Comparison of ENCODE assay signal across 15 mouse cellular contexts in the genomic region with DNA sequence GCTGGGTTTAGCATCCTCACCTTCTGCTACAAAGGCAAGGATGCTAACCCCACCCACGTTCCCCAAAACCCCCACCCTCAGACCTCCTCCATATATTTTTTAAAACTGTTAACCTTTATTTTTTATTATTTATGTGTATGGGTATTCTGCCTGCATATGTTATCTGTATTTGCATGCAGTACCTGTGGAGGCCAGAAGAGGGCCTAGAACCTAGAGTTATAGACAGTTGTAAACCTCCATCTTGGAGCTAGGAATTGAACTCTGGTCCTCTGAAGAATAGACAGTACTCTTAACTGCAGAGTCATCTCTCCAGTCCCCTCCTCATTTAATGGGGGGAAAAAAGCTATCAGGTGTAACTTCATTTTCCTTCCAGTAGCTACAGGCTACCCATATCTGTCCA. TPM values are rescaled to one million over a fixed set of nuclear protein-coding genes. Genes with fewer than 3 reads are reported as not detected.
DNase-seq lines count a peak whose midpoint lies in the region; ATAC-seq and TF ChIP-seq lines count a peak whose summit lies in the region.
"Had no signal": no experiment of that assay in that cellular context is flagged by ENCODE, and none has a peak within 500 bp of the region (broad histone marks: within the 10 kb centered on the region; RNA-seq: fewer than 3 reads in every experiment).

No protein-coding gene starts in this region.

- no peak for ATAC-seq in hindbrain, postnatal 0 days
- ATAC-seq in hindbrain, embryonic 12.5 days (ENCODE audit: low FRiP score): no peak
- no peak for ATAC-seq in liver, postnatal 0 days
- ATAC-seq: forebrain, embryonic 13.5 days had no signal

- no peak overlapping the region for H3K27ac ChIP-seq in hindbrain, postnatal 0 days
- H3K27ac ChIP-seq in hindbrain, embryonic 12.5 days: no peak overlapping the region
- no peak overlapping the region for H3K27ac ChIP-seq in ES-E14 (ENCODE audit: insufficient read depth, low read depth, low read length, poor library complexity, severe bottlenecking)
- H3K27ac ChIP-seq in liver, postnatal 0 days (ENCODE audit: low read depth): no peak overlapping the region
- H3K27ac ChIP-seq: embryonic facial prominence, embryonic 10.5 days; forebrain, embryonic 13.5 days; hindbrain, embryonic 13.5 days; liver, embryonic 15.5 days; midbrain, embryonic 12.5 days had no signal

- H3K27me3 ChIP-seq in hindbrain, postnatal 0 days (ENCODE audit: insufficient read depth, low read length): no peaks in the 10 kb centered on the region
- no peaks in the 10 kb centered on the region for H3K27me3 ChIP-seq in hindbrain, embryonic 12.5 days
- H3K27me3 ChIP-seq in liver, postnatal 0 days (ENCODE audit: insufficient read depth, low read length): no peaks in the 10 kb centered on the region
- H3K27me3 ChIP-seq: forebrain, embryonic 13.5 days; hindbrain, embryonic 13.5 days; liver, embryonic 15.5 days; midbrain, embryonic 12.5 days had no signal

- peak; percentile 60 for TF ChIP-seq CTCF in hindbrain, postnatal 0 days (IDR thresholded peaks at IDR 0.05; ENCODE audit: low read depth)
- TF ChIP-seq CTCF in liver, postnatal 0 days (IDR thresholded peaks at IDR 0.05; ENCODE audit: low read depth): peak; percentile 64

- intact Hi-C loops in gastrocnemius, postnatal 36 days (cut with DNase I): no loop called here

- in situ Hi-C loops in ES-E14 (cut with MboI; ENCODE audit: low sequenced_read_pairs in 2 of 2, unreplicated experiment in 2 of 2): no loop called here

- no peaks in the 10 kb centered on the region for H3K4me1 ChIP-seq in hindbrain, postnatal 0 days (ENCODE audit: insufficient read depth, low read length)
- no peaks in the 10 kb centered on the region for H3K4me1 ChIP-seq in hindbrain, embryonic 12.5 days
- peaks cover 0 to 2% of the 10 kb centered on the region in 2 experiments; a peak in 1 of 4 replicates for H3K4me1 ChIP-seq in ES-E14 (ENCODE audit: control insufficient read depth in 2 of 2, insufficient read depth in 2 of 2, low read length in 2 of 2, poor library complexity in 1 of 2)
- no peaks in the 10 kb centered on the region for H3K4me1 ChIP-seq in liver, postnatal 0 days (ENCODE audit: insufficient read depth)
- H3K4me1 ChIP-seq: embryonic facial prominence, embryonic 10.5 days; forebrain, embryonic 13.5 days; hindbrain, embryonic 13.5 days; liver, embryonic 15.5 days; midbrain, embryonic 12.5 days had no signal

- no peak overlapping the region for H3K4me2 ChIP-seq in hindbrain, postnatal 0 days (ENCODE audit: low read depth, low read length)
- no peak overlapping the region for H3K4me2 ChIP-seq in hindbrain, embryonic 12.5 days (replicated peaks)
- H3K4me2 ChIP-seq in liver, postnatal 0 days (ENCODE audit: low read depth, low read length): no peak overlapping the region
- H3K4me2 ChIP-seq: forebrain, embryonic 13.5 days; hindbrain, embryonic 13.5 days; liver, embryonic 15.5 days; midbrain, embryonic 12.5 days had no signal

- TF ChIP-seq EP300 in liver, postnatal 0 days (IDR thresholded peaks at IDR 0.05; ENCODE audit: low read depth): no peak

- no peaks in the 10 kb centered on the region for H3K9me3 ChIP-seq in hindbrain, postnatal 0 days (ENCODE audit: low read length)
- H3K9me3 ChIP-seq in hindbrain, embryonic 12.5 days (replicated peaks): no peaks in the 10 kb centered on the region
- H3K9me3 ChIP-seq in ES-E14 (ENCODE audit: control insufficient read depth, insufficient read depth, low read depth, low read length): no peaks in the 10 kb centered on the region
- H3K9me3 ChIP-seq in liver, postnatal 0 days (ENCODE audit: low read length): no peaks in the 10 kb centered on the region
- H3K9me3 ChIP-seq: embryonic facial prominence, embryonic 10.5 days; forebrain, embryonic 13.5 days; hindbrain, embryonic 13.5 days; liver, embryonic 15.5 days; midbrain, embryonic 12.5 days had no signal

- DNase-seq in hindbrain, postnatal 0 days (ENCODE audit: low spot score): peak; percentile 26
- peak; percentile 30 for DNase-seq in right cerebral cortex, postnatal 14 days
- no peak for DNase-seq in right cerebral cortex, adult 2 months (ENCODE audit: low spot score in 2 of 2)
- peak; percentile 35 for DNase-seq in ES-E14 (ENCODE audit: low read depth, low spot score)
- no peak for DNase-seq in liver, postnatal 0 days
- no peak for DNase-seq in gastrocnemius, postnatal 36 days
- DNase-seq in layer of hippocampus, adult 9-11 months: no peak
- DNase-seq: adrenal gland, postnatal 10 days; cerebellum, adult 18-20 months had no signal

- H3K4me3 ChIP-seq in hindbrain, postnatal 0 days (ENCODE audit: low read length): no peak overlapping the region
- no peak overlapping the region for H3K4me3 ChIP-seq in hindbrain, embryonic 12.5 days
- H3K4me3 ChIP-seq in ES-E14 (ENCODE audit: insufficient read depth in 1 of 2, low read depth in 1 of 2, low read length in 2 of 2, poor library complexity in 1 of 2, severe bottlenecking in 1 of 2): no peak overlapping the region
- H3K4me3 ChIP-seq in liver, postnatal 0 days (ENCODE audit: low read depth, low read length): no peak overlapping the region
- H3K4me3 ChIP-seq: embryonic facial prominence, embryonic 10.5 days; forebrain, embryonic 13.5 days; hindbrain, embryonic 13.5 days; liver, embryonic 15.5 days; midbrain, embryonic 12.5 days had no signal

- 71% methylated on average over 1 of the region's 1 CpGs for WGBS in hindbrain, postnatal 0 days
- 70% methylated on average over 1 of the region's 1 CpGs for WGBS in hindbrain, embryonic 12.5 days
- WGBS in liver, postnatal 0 days (ENCODE audit: insufficient replicate concordance): 54% methylated on average over 1 of the region's 1 CpGs

- H3K9ac ChIP-seq in hindbrain, postnatal 0 days (replicated peaks; ENCODE audit: low read length): no peak overlapping the region
- H3K9ac ChIP-seq in hindbrain, embryonic 12.5 days: no peak overlapping the region
- no peak overlapping the region for H3K9ac ChIP-seq in ES-E14 (ENCODE audit: insufficient read depth, low read depth, low read length, poor library complexity, severe bottlenecking)
- no peak overlapping the region for H3K9ac ChIP-seq in liver, postnatal 0 days (replicated peaks)
- H3K9ac ChIP-seq: forebrain, embryonic 13.5 days; hindbrain, embryonic 13.5 days; liver, embryonic 15.5 days; midbrain, embryonic 12.5 days had no signal

- H3K36me3 ChIP-seq in hindbrain, postnatal 0 days (ENCODE audit: insufficient read depth, low read length): peaks cover 52% of the 10 kb centered on the region
- peaks cover 50% of the 10 kb centered on the region for H3K36me3 ChIP-seq in hindbrain, embryonic 12.5 days
- peaks cover 38% of the 10 kb centered on the region for H3K36me3 ChIP-seq in ES-E14 (ENCODE audit: control insufficient read depth, insufficient read depth, low read length, poor library complexity, severe bottlenecking)
- 0 out of 2 replicates have a peak, but pooled peaks cover 5% of the 10 kb centered on the region for H3K36me3 ChIP-seq in liver, postnatal 0 days (replicated peaks; ENCODE audit: insufficient read depth, low read length)

TF ChIP-seq in ES-E14, 5 proteins besides CTCF, POLR2A, EP300 and RAD21:
- TF ChIP-seq MAFK (IDR thresholded peaks at IDR 0.05; ENCODE audit: insufficient read depth, low read depth, low read length) (no peak), ZC3H11A (IDR thresholded peaks at IDR 0.05; ENCODE audit: borderline replicate concordance, low read depth, low read length) (0 out of 2 replicates have a peak, but pooled peaks have one; percentile 30)
TF ChIP-seq in ES-E14: peak in this region for 1.

RNA-seq across cellular contexts. Expression of a gene that starts 9.8 kb away (rescaled TPM):
- 16.6 and 25.8 TPM in 2 replicates for total RNA-seq in hindbrain, postnatal 0 days (2014; rRNA removed)
- polyA plus RNA-seq in hindbrain, postnatal 0 days (2015; fragmentation: Nextera tagmentation; extraction: Ambion mirVana): 16.5 and 19.3 TPM in 2 replicates
- 20.0 and 24.6 TPM in 2 replicates for polyA plus RNA-seq in hindbrain, embryonic 12.5 days (2016; fragmentation: Nextera tagmentation; extraction: Ambion mirVana)
- 41.7 and 48.5 TPM in 2 replicates for total RNA-seq in ES-E14 (2012; rRNA removed)
- 10.7 and 11.5 TPM in 2 replicates for polyA plus RNA-seq in liver, postnatal 0 days (2015; fragmentation: Nextera tagmentation; extraction: Ambion mirVana)
- 1 to 10 TPM; 7.1 to 7.7 TPM for total RNA-seq in gastrocnemius, postnatal 36 days (2021)

RNA-seq across cellular contexts. Expression of a gene that starts 18.1 kb away (rescaled TPM):
- 366 and 375 TPM in 2 replicates for total RNA-seq in hindbrain, postnatal 0 days (2014; rRNA removed)
- 154 and 163 TPM in 2 replicates for polyA plus RNA-seq in hindbrain, postnatal 0 days (2015; fragmentation: Nextera tagmentation; extraction: Ambion mirVana)
- 47.5 and 49.9 TPM in 2 replicates for polyA plus RNA-seq in hindbrain, embryonic 12.5 days (2016; fragmentation: Nextera tagmentation; extraction: Ambion mirVana)
- 50.4 and 67.3 TPM in 2 replicates for total RNA-seq in ES-E14 (2012; rRNA removed)
- 6.5 and 8.4 TPM in 2 replicates for polyA plus RNA-seq in liver, postnatal 0 days (2015; fragmentation: Nextera tagmentation; extraction: Ambion mirVana)
- under 1 TPM; 0.66 to 0.74 TPM for total RNA-seq in gastrocnemius, postnatal 36 days (2021)

RNA-seq across cellular contexts. Expression of a gene that starts 54.1 kb away (rescaled TPM):
- total RNA-seq in hindbrain, postnatal 0 days (2014; rRNA removed): 11.7 and 19.6 TPM in 2 replicates
- polyA plus RNA-seq in hindbrain, postnatal 0 days (2015; fragmentation: Nextera tagmentation; extraction: Ambion mirVana): 15.2 and 17.0 TPM in 2 replicates
- polyA plus RNA-seq in hindbrain, embryonic 12.5 days (2016; fragmentation: Nextera tagmentation; extraction: Ambion mirVana): 7.3 and 7.6 TPM in 2 replicates
- total RNA-seq in ES-E14 (2012; rRNA removed): 40.9 and 48.7 TPM in 2 replicates
- 0.48 and 0.67 TPM in 2 replicates for polyA plus RNA-seq in liver, postnatal 0 days (2015; fragmentation: Nextera tagmentation; extraction: Ambion mirVana)
- not detected for total RNA-seq in gastrocnemius, postnatal 36 days (2021)

Comparison
In these comparisons a context has a peak if more than half of its experiments do, and no peak if none do; other contexts are left out.
1. DNase-seq: peak in hindbrain, postnatal 0 days (single experiment), right cerebral cortex, postnatal 14 days (single experiment) and ES-E14 (single experiment); none in right cerebral cortex, adult 2 months (0 of 2), liver, postnatal 0 days (single experiment), gastrocnemius, postnatal 36 days (0 of 2) and layer of hippocampus, adult 9-11 months (single experiment).
2. RNA of a gene that starts 18.1 kb away (total RNA-seq): 366 to 375 TPM in hindbrain, postnatal 0 days and 50.4 to 67.3 TPM in ES-E14; 0.66 to 0.74 TPM in gastrocnemius, postnatal 36 days; every median in the first group is over 10 times any median in the second.
3. RNA of a gene that starts 54.1 kb away (total RNA-seq): 40.9 to 48.7 TPM in ES-E14 and 11.7 to 19.6 TPM in hindbrain, postnatal 0 days; not detected in gastrocnemius, postnatal 36 days; every median in the first group is over 10 times any median in the second.